Mouse (Mus musculus) heart, adult 2 months (tissue): Measurements from ENCODE around the gene Slc29a4. TPM values are rescaled to one million over a fixed set of nuclear protein-coding genes. Genes with fewer than 3 reads are reported as not detected.
A peak's percentile ranks its signal among the peaks of the same experiment; 100 is the strongest.

Experiments
- DNase-seq, 2 experiments: peaks; one replicate each; pipeline ENCODE4 v3.0.0; 2021
- H3K27ac ChIP-seq: fragments of 200-600 bp; 2 replicates; pipeline ENCODE4 v1.8.1; 2022
- H3K27me3 ChIP-seq: fragments of 200-500 bp; 2 replicates; pipeline ENCODE4 v1.6.1; 2012; ENCODE audit warnings: mild to moderate bottlenecking, low read length, inconsistent platforms, mixed read lengths; ENCODE audit not compliant: control insufficient read depth, insufficient read depth
- H3K36me3 ChIP-seq: fragments of 200-500 bp; 2 replicates; pipeline ENCODE4 v1.6.1; 2012; ENCODE audit warnings: low read length, inconsistent platforms; ENCODE audit not compliant: control insufficient read depth, insufficient read depth
- H3K4me1 ChIP-seq: fragments of 200-500 bp; 2 replicates; pipeline ENCODE4 v1.6.1; 2011; ENCODE audit warnings: low read length; ENCODE audit not compliant: control insufficient read depth, insufficient read depth
- H3K4me3 ChIP-seq: fragments of 200-600 bp; 2 replicates; pipeline ENCODE4 v1.8.1; 2022
- H3K79me2 ChIP-seq: fragments of 200-500 bp; replicated peaks from 2 replicates; pipeline ENCODE4 v1.6.1; 2012; ENCODE audit warnings: mild to moderate bottlenecking, inconsistent platforms, low read length, moderate library complexity, mixed read lengths; ENCODE audit not compliant: control insufficient read depth, insufficient read depth
- H3K9ac ChIP-seq: fragments of 200-500 bp; 2 replicates; pipeline ENCODE4 v1.6.1; 2012; ENCODE audit warnings: low read depth, mild to moderate bottlenecking, control low read depth, inconsistent platforms, low read length, mixed read lengths
- CTCF ChIP-seq: fragments of 200-600 bp; IDR thresholded peaks from 2 replicates; pipeline ENCODE4 v1.8.1; 2022; ENCODE audit warnings: antibody characterized with exemption, mild to moderate bottlenecking, moderate library complexity
- EP300 ChIP-seq: fragments of 200-500 bp; IDR thresholded peaks from 2 replicates; pipeline ENCODE4 v1.6.1; 2011; ENCODE audit warnings: low read depth, low read length, control low read depth; ENCODE audit not compliant: insufficient read depth
- POLR2A ChIP-seq: fragments of 200-500 bp; IDR thresholded peaks from 2 replicates; pipeline ENCODE4 v1.6.1; 2011; ENCODE audit warnings: mild to moderate bottlenecking, low read depth, low read length, control low read depth; ENCODE audit not compliant: insufficient read depth
- WGBS: fragments of 180-500 bp; shearing (Covaris S2); methylation state at CpG from one replicate; pipeline ENCODE4 v1.1.7; 2018; 5-methylcytosine and 5-hydroxymethylcytosine counted together
- intact Hi-C: fragments of 180-260 bp; cut with DNase I; formaldehyde crosslinking; loops from one replicate; pipeline ENCODE4 v1.15.1; 2025
- polyA plus RNA-seq: library from polyadenylated mRNA; depleted of rRNA; stranded (reverse); fragments of >200 nt; gene quantifications from 2 replicates; pipeline ENCODE4 v1.2.3, GENCODE M21; 2012
- total RNA-seq, 2 experiments: library from RNA; stranded (reverse); gene quantifications; 2 replicates each; pipeline ENCODE4 v1.2.3; 2021

Slc29a4 gene
- total and polyA plus RNA-seq, 3 experiments: 0.27 to 0.70 (median 0.31) TPM

DNA sequence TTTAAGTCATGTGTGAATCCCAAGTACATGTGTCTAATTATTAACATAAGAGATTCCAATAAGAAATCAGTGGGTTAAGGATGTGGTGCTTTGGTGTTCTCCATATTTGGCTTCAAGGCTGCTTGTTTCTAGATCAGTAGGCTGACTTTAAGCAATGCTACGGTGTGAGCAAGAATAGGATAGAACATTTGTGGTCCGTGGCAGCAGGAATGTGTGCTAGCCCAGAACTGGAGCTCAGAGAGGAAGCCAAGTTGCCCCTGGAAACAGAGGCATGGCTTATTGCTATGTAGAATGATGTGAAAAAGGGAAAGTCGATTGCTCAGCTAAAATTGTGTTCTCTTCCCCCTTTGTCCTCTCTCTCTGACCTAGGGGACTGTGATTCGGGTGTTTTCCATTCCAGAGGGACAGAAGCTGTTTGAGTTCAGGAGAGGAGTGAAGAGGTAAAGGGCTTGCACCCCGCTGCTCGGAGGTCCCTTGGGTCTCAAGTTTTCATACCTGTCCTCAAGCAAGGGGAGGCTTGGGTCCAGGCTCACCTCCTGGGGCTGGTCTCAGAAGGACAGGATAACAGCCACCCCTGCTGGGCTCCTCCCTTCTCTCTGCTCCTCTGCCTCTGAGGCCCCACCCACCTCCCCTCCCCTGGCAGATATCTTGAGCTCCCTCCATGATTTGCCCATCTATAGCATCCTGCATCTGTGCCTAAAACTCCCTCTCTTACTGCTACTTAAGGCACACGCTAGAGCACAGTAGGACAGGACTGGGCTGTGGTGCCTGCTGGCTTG, 31.5 kb upstream of the Slc29a4 start:
- Histone ChIP-seq H3K36me3 (no peaks in the 10 kb centered on the region), H3K27ac (no peak overlapping the region), H3K27me3 (no peaks in the 10 kb centered on the region), H3K79me2 (no peaks in the 10 kb centered on the region), H3K4me3 (no peak overlapping the region), H3K9ac (no peak overlapping the region), H3K4me1 (no peaks in the 10 kb centered on the region)
- DNase-seq: no peak
- TF ChIP-seq CTCF (no peak), POLR2A (no peak), EP300 (no peak)
- intact Hi-C loops: no loop called here
- WGBS: 84% methylated on average over 7 of the region's 7 CpGs

GRCm38 (mm10) chr5:142667921-142668320, 24.4 kb upstream of the Slc29a4 start:
- no peak for TF ChIP-seq CTCF
- no peak for TF ChIP-seq POLR2A
- no peak for TF ChIP-seq EP300
- intact Hi-C loops: no loop called here
- Histone ChIP-seq H3K79me2 (no peaks in the 10 kb centered on the region), H3K27ac (no peak overlapping the region), H3K4me1 (no peaks in the 10 kb centered on the region), H3K4me3 (no peak overlapping the region), H3K9ac (no peak overlapping the region), H3K27me3 (no peaks in the 10 kb centered on the region), H3K36me3 (no peaks in the 10 kb centered on the region)
- no peak for DNase-seq
- WGBS: 45% methylated on average over 3 of the region's 3 CpGs

DNA sequence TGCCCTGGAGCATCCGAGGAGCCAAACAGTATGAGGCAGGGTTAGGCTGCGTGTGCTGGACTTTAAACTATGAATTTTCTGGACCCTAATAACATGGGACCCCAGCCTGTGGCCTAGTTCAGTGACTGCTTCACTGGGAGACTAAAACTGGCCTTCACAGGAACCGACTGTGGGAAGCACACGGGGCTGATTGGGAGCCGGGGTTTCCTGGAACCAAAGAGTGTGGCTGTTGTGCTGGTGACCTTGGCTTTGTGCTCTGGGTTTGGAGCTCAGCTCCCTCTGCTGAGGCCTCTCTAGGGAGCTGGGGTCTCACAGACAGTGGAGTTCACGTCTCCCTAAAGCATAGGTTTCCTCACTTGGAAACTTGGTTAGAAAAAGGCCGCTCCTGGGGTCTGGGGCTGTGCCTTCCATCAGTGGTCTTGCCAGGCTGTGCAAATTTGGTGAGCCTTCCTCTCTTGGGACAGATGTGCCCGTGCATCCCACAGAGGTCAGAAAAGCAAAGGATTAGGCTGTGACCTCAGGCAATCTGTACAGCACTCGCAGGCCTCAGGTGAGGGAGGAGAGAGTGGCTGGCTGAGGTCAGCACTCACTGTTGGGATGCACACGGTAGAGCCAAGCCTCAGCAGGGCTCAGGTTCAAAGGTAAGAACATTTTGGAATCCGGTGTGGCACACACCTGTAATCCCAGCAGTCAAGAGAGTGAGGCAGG, 23.6 kb upstream of the Slc29a4 start:
- H3K27me3 ChIP-seq: no peaks in the 10 kb centered on the region
- no peaks in the 10 kb centered on the region for H3K4me1 ChIP-seq
- TF ChIP-seq CTCF: no peak
- no peak for TF ChIP-seq POLR2A
- TF ChIP-seq EP300: no peak
- no peaks in the 10 kb centered on the region for H3K36me3 ChIP-seq
- H3K9ac ChIP-seq: no peak overlapping the region
- 84% methylated on average over 11 of the region's 11 CpGs for WGBS
- H3K27ac ChIP-seq: no peak overlapping the region
- intact Hi-C loops: no loop called here
- no peak for DNase-seq
- H3K4me3 ChIP-seq: no peak overlapping the region
- H3K79me2 ChIP-seq: no peaks in the 10 kb centered on the region

- H3K27ac ChIP-seq: no peak overlapping the region
- no peak overlapping the region for H3K4me3 ChIP-seq
- no peaks in the 10 kb centered on the region for H3K27me3 ChIP-seq
- H3K4me1 ChIP-seq: no peaks in the 10 kb centered on the region
- WGBS: 59% methylated on average over 7 of the region's 7 CpGs
- TF ChIP-seq EP300 (no peak), CTCF (peak; percentile 40)
- H3K36me3 ChIP-seq: no peaks in the 10 kb centered on the region
- H3K9ac ChIP-seq: no peak overlapping the region
- DNase-seq: no peak
- no peaks in the 10 kb centered on the region for H3K79me2 ChIP-seq
- intact Hi-C loops: loop anchor here (5.0 kb wide), 1 partner anchor 48 kb away; no protein-coding TSS in a partner anchor
These were observed 22.6 kb upstream of the Slc29a4 start for GRCm38 (mm10) chr5:142669726-142670125.

GRCm38 (mm10) chr5:142673082-142673481, 19.2 kb upstream of the Slc29a4 start:
- TF ChIP-seq EP300: no peak
- peak; percentile 55 for TF ChIP-seq CTCF

DNA sequence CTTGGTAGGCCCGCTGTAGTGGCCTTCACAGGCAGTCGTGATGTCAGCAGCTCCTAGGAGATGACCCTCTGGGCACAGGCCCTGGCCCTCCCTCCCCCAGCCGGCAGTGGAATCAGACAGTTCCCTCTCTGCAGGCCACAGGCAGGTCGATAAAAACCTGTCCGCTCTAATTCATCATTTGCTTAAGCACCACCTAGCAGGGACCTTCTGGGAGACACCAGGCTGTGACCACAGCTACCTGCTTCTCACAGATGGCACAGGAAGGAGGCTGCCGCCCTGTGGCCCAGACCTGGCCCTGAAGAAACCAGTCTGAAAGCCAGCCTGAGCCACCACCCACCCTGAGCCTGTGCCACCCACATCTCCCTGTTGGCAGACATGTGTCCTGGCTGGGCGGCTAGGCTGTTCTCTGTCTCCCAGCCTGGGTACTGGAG, 14.2 kb upstream of the Slc29a4 start:
- Histone ChIP-seq H3K4me3 (no peak overlapping the region), H3K79me2 (no peaks in the 10 kb centered on the region), H3K4me1 (no peaks in the 10 kb centered on the region), H3K9ac (no peak overlapping the region), H3K27ac (no peak overlapping the region), H3K36me3 (no peaks in the 10 kb centered on the region), H3K27me3 (no peaks in the 10 kb centered on the region; the same call in 1 of the 2 replicates)
- no peak for DNase-seq
- TF ChIP-seq CTCF: no peak
- TF ChIP-seq POLR2A: no peak
- TF ChIP-seq EP300: no peak
- intact Hi-C loops: no loop called here
- 58% methylated on average over 7 of the region's 7 CpGs for WGBS

More at GRCm38 (mm10) chr5:142673082-142673481, 19.2 kb upstream of the Slc29a4 start:
- Histone ChIP-seq H3K27me3 (no peaks in the 10 kb centered on the region), H3K27ac (no peak overlapping the region), H3K36me3 (no peaks in the 10 kb centered on the region), H3K4me1 (no peaks in the 10 kb centered on the region), H3K79me2 (no peaks in the 10 kb centered on the region), H3K9ac (no peak overlapping the region), H3K4me3 (no peak overlapping the region)
- intact Hi-C loops: loop anchor here (5.0 kb wide), 1 partner anchor 44 kb away; no protein-coding TSS in a partner anchor
- WGBS: 29% methylated on average over 5 of the region's 5 CpGs
- DNase-seq: no peak
